Mouse (Mus musculus): Measurements from ENCODE around the gene Abcg8. TPM values are rescaled to one million over a fixed set of nuclear protein-coding genes. Genes with fewer than 3 reads are reported as not detected.

Gene Abcg8
- total RNA-seq, 2 experiments from 2014 or later = not detected

GRCm38 (mm10) chr17:84698727-84699126 lies 22.6 kb downstream of the Abcg8 start:
- intact Hi-C loops (cut with DNase I) = no loop called here

GRCm38 (mm10) chr17:84707407-84707806 lies 31.3 kb downstream of the Abcg8 start:
- no peak for DNase-seq (ENCODE audit: low spot score)
- intact Hi-C loops (cut with DNase I) = no loop called here

More at GRCm38 (mm10) chr17:84698727-84699126, 22.6 kb downstream of the Abcg8 start:
- DNase-seq (ENCODE audit: low spot score) = no peak

GRCm38 (mm10) chr17:84708818-84709217 lies 32.7 kb downstream of the Abcg8 start:
- intact Hi-C loops (cut with DNase I) = no loop called here
- DNase-seq (ENCODE audit: low spot score) = no peak

- DNase-seq (ENCODE audit: low spot score) = no peak
- intact Hi-C loops (cut with DNase I) = no loop called here
Measured at GRCm38 (mm10) chr17:84709403-84709851, 33.3 kb downstream of the Abcg8 start.

DNA sequence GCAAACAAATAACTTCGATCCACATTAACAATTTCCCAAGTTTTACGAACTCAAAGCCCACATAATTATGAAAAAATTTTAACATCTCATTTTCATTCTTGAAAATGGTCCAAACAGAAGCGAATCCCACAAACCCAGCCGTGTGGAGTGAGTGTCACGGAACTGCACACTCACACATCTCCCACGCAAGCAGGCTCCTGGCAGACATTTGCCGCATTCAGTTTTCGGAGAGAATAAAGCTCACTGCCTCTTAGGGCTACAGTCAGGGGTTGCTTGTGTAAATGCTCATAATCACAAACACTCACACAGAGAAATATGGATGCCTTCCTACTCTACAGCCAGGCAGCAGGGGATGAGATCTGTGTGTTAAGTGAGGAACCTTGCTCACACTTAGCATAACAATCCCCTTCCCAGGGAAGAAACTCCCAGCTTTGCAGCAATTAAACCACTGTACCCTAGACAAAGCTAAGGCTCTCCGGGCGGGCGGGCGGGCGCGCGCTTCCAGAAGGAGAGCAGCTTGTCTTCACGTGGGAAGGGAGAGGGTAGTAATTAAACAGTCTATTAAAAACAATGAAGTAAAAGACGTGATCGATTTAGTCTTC lies 37.6 kb downstream of the Abcg8 start:
- intact Hi-C loops (cut with DNase I) = no loop called here
- no peak for DNase-seq (ENCODE audit: low spot score)

DNA sequence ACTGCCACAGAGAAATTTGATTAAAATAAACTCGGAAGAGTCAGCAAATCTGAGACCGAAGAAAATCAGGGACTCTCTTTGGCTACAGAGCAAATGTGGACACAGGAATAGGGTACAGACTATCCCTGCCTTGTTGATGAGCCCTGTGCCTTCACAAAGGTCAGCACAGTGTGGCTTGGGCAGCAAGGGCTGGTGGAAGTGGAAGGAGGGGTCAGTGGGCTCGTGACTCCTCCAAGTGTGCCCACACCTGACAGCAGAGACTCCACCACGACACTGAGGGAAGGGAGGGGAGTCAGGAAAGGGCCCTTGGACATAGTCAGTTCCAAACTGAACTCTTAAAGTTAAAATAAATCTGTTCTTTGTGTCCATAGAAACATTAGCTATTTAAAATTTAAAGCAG lies 38.8 kb downstream of the Abcg8 start:
- intact Hi-C loops (cut with DNase I) = no loop called here
- no peak for DNase-seq (ENCODE audit: low spot score)

GRCm38 (mm10) chr17:84716252-84716872 lies 40.3 kb downstream of the Abcg8 start:
- intact Hi-C loops (cut with DNase I) = no loop called here
- no peak for DNase-seq (ENCODE audit: low spot score)

GRCm38 (mm10) chr17:84717416-84717815 lies 41.3 kb downstream of the Abcg8 start:
- intact Hi-C loops (cut with DNase I) = no loop called here
- no peak for DNase-seq (ENCODE audit: low spot score)

- intact Hi-C loops (cut with DNase I) = no loop called here
- DNase-seq (ENCODE audit: low spot score) = no peak
Measured at GRCm38 (mm10) chr17:84719105-84719504, 43.0 kb downstream of the Abcg8 start.

DNA sequence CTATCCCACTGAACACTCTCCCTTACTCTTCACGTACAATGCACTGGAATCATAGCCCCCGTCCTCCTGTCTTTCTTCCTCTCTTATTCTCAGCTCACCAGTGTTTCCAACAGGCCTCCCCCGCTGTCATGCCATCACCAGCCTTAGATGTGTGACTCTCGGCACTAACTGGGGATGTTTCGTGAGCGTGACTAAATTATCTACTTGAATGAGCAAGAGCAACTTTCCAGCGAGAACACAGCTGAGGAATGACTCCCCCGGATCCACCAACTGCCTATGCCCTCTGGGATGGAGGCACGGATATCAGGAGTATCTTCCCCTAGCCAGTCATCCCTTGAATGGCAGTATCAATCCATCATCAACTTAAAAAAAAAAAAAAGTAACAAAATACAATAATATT lies 47.9 kb downstream of the Abcg8 start:
- intact Hi-C loops (cut with DNase I) = no loop called here

GRCm38 (mm10) chr17:84725163-84725562 lies 49.1 kb downstream of the Abcg8 start:
- DNase-seq (ENCODE audit: low spot score) = no peak
- intact Hi-C loops (cut with DNase I) = no loop called here

More for the DNA sequence above, 47.9 kb downstream of the Abcg8 start:
- no peak for DNase-seq (ENCODE audit: low spot score)

- intact Hi-C loops (cut with DNase I) = no loop called here
- DNase-seq (ENCODE audit: low spot score) = no peak
Measured at GRCm38 (mm10) chr17:84728201-84728911, 52.3 kb downstream of the Abcg8 start.

DNA sequence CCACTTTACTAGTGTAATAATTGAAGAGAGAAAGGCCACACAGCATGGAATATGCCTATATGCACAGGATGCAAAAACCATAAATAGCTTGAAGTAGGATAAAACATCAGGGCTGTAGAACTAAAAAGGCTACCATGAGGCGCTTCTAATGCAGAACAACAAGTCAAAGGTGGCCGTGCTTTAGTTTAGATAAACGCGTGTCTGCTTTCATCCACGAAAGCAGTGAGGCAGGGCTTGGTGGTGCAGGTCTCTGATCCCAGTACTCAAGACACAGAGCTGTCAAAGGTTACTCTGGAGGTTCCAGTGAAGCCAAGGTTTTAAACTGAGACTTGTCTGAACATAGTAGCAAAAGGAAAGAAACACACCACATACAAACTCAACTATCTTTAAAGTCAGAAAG lies 53.0 kb downstream of the Abcg8 start:
- intact Hi-C loops (cut with DNase I) = no loop called here
- no peak for DNase-seq (ENCODE audit: low spot score)

- no peak for DNase-seq (ENCODE audit: low spot score)
- intact Hi-C loops (cut with DNase I) = no loop called here
Measured at GRCm38 (mm10) chr17:84731361-84731760, 55.3 kb downstream of the Abcg8 start.

- intact Hi-C loops (cut with DNase I) = no loop called here
- DNase-seq (ENCODE audit: low spot score) = no peak
Measured at GRCm38 (mm10) chr17:84732612-84733011, 56.5 kb downstream of the Abcg8 start.

- intact Hi-C loops (cut with DNase I) = no loop called here
- DNase-seq (ENCODE audit: low spot score) = no peak
Measured at GRCm38 (mm10) chr17:84736719-84737118, 60.6 kb downstream of the Abcg8 start.

DNA sequence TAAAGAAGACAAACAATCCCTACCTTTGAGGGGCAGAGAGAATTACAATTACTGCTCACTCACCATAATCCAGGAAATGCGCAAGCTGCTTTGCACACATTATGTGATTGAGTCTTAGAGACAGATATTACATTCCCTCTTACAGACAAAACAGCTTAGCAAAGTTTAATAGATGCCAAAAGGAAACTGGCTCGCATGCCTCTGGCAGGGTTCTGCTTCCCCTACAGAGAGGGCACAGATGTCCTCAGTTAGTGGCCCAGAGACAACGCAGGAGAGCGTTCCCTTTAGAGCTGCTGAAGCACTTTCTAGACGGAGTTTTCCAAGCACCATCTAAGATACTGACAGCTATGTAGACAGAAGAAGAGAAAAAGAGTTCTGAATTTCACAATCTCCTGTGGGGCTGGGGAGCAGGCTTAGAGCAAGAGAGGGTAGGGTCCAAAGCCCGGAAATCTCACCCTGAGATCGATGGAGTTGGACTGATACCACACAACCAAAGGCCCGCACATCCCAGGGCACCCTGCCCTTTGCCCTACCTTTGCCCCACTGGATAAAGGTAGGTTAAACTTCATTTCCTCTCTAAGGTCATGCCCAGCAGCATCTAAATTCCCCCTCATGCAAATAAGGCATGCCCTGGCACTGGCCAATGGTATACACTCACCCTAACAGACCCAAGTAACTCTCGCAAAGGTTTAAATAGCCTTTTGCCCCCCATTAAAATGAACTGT lies 62.1 kb downstream of the Abcg8 start:
- intact Hi-C loops (cut with DNase I) = no loop called here
- DNase-seq (ENCODE audit: low spot score) = no peak

DNA sequence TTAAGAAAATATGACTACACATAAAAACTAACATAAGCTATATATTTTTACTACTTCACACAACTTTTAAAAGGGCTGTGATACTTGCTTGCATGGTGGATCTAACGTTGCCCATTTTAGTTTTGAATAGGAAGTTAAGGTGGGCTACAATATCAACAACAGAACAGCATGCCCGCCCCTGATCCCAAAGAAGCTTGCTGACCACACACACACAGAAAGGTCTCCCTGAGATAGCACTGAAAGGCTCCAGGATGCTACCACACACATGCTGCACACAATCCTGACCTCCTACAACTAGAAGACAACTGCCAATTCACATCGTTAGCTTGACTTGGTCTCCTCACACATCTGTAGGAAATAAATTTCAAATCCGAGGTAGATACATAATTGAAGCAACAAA lies 68.2 kb downstream of the Abcg8 start:
- intact Hi-C loops (cut with DNase I) = no loop called here
- DNase-seq (ENCODE audit: low spot score) = no peak

GRCm38 (mm10) chr17:84745001-84745400 lies 68.9 kb downstream of the Abcg8 start:
- DNase-seq (ENCODE audit: low spot score) = no peak
- intact Hi-C loops (cut with DNase I) = no loop called here

- intact Hi-C loops (cut with DNase I) = no loop called here
Measured at GRCm38 (mm10) chr17:84747212-84747611, 71.1 kb downstream of the Abcg8 start.

More at GRCm38 (mm10) chr17:84747212-84747611, 71.1 kb downstream of the Abcg8 start:
- no peak for DNase-seq (ENCODE audit: low spot score)
